Mouse (Mus musculus): ENCODE measurements around the gene Izumo1r. TPM values are rescaled to one million over a fixed set of nuclear protein-coding genes. Genes with fewer than 3 reads are reported as not detected.

Gene Izumo1r
- polyA plus RNA-seq, 1 experiment: not detected

GRCm38 (mm10) chr9:14871536-14871935 lies 32.2 kb downstream of the Izumo1r start:
- TF ChIP-seq GATA1 (IDR thresholded peaks at IDR 0.05; ENCODE audit: borderline replicate concordance, low read length) (no peak), FLI1 (IDR thresholded peaks at IDR 0.05; ENCODE audit: low read length) (no peak)
- peaks cover 17% of the 10 kb centered on the region for H3K27me3 ChIP-seq (replicated peaks)
- no peak overlapping the region for H3K4me3 ChIP-seq (replicated peaks)
- H3K36me3 ChIP-seq (replicated peaks; ENCODE audit: low read length): no peaks in the 10 kb centered on the region
- H3K4me1 ChIP-seq: peaks cover 54% of the 10 kb centered on the region
- H3K9me3 ChIP-seq: no peaks in the 10 kb centered on the region

- Histone ChIP-seq H3K9me3 (no peaks in the 10 kb centered on the region), H3K4me3 (replicated peaks) (no peak overlapping the region), H3K36me3 (replicated peaks; ENCODE audit: low read length) (no peaks in the 10 kb centered on the region), H3K27me3 (replicated peaks) (peaks cover 21% of the 10 kb centered on the region), H3K4me1 (peaks cover 53% of the 10 kb centered on the region)
- TF ChIP-seq GATA1 (IDR thresholded peaks at IDR 0.05; ENCODE audit: borderline replicate concordance, low read length) (no peak), FLI1 (IDR thresholded peaks at IDR 0.05; ENCODE audit: low read length) (no peak)
Observed at GRCm38 (mm10) chr9:14870802-14871201, 32.9 kb downstream of the Izumo1r start.

GRCm38 (mm10) chr9:14870377-14870776 lies 33.4 kb downstream of the Izumo1r start:
- Histone ChIP-seq H3K4me3 (replicated peaks) (no peak overlapping the region), H3K27me3 (replicated peaks) (peaks cover 20% of the 10 kb centered on the region), H3K9me3 (no peaks in the 10 kb centered on the region), H3K36me3 (replicated peaks; ENCODE audit: low read length) (no peaks in the 10 kb centered on the region), H3K4me1 (peaks cover 49% of the 10 kb centered on the region)
- no peak for TF ChIP-seq FLI1 (IDR thresholded peaks at IDR 0.05; ENCODE audit: low read length)
- no peak for TF ChIP-seq GATA1 (IDR thresholded peaks at IDR 0.05; ENCODE audit: borderline replicate concordance, low read length)

- Histone ChIP-seq H3K27me3 (replicated peaks) (peaks cover 36% of the 10 kb centered on the region), H3K9me3 (no peaks in the 10 kb centered on the region), H3K36me3 (replicated peaks; ENCODE audit: low read length) (no peaks in the 10 kb centered on the region), H3K4me1 (peaks cover 32% of the 10 kb centered on the region), H3K4me3 (replicated peaks) (peak overlapping the region; percentile 24)
- TF ChIP-seq FLI1 (IDR thresholded peaks at IDR 0.05; ENCODE audit: low read length) (no peak), GATA1 (IDR thresholded peaks at IDR 0.05; ENCODE audit: borderline replicate concordance, low read length) (no peak)
Observed at GRCm38 (mm10) chr9:14868326-14868725, 35.4 kb downstream of the Izumo1r start.

GRCm38 (mm10) chr9:14866957-14867356 lies 36.8 kb downstream of the Izumo1r start:
- Histone ChIP-seq H3K27me3 (replicated peaks) (peaks cover 49% of the 10 kb centered on the region), H3K4me3 (replicated peaks) (peak overlapping the region; percentile 31), H3K9me3 (no peaks in the 10 kb centered on the region), H3K36me3 (replicated peaks; ENCODE audit: low read length) (no peaks in the 10 kb centered on the region), H3K4me1 (peaks cover 28% of the 10 kb centered on the region)
- no peak for TF ChIP-seq GATA1 (IDR thresholded peaks at IDR 0.05; ENCODE audit: borderline replicate concordance, low read length)
- TF ChIP-seq FLI1 (IDR thresholded peaks at IDR 0.05; ENCODE audit: low read length): no peak

- Histone ChIP-seq H3K4me3 (replicated peaks) (no peak overlapping the region), H3K4me1 (peaks cover 34% of the 10 kb centered on the region), H3K9me3 (no peaks in the 10 kb centered on the region), H3K27me3 (replicated peaks) (peaks cover 69% of the 10 kb centered on the region), H3K36me3 (replicated peaks; ENCODE audit: low read length) (no peaks in the 10 kb centered on the region)
- TF ChIP-seq GATA1 (IDR thresholded peaks at IDR 0.05; ENCODE audit: borderline replicate concordance, low read length): no peak
- no peak for TF ChIP-seq FLI1 (IDR thresholded peaks at IDR 0.05; ENCODE audit: low read length)
Observed at GRCm38 (mm10) chr9:14864726-14865125, 39.0 kb downstream of the Izumo1r start.

GRCm38 (mm10) chr9:14863126-14863525 lies 40.6 kb downstream of the Izumo1r start:
- Histone ChIP-seq H3K4me1 (peaks cover 30% of the 10 kb centered on the region), H3K27me3 (replicated peaks) (peaks cover 82% of the 10 kb centered on the region), H3K36me3 (replicated peaks; ENCODE audit: low read length) (no peaks in the 10 kb centered on the region), H3K4me3 (replicated peaks) (no peak overlapping the region), H3K9me3 (no peaks in the 10 kb centered on the region)
- TF ChIP-seq FLI1 (IDR thresholded peaks at IDR 0.05; ENCODE audit: low read length) (no peak), GATA1 (IDR thresholded peaks at IDR 0.05; ENCODE audit: borderline replicate concordance, low read length) (no peak)

GRCm38 (mm10) chr9:14859868-14860639 lies 43.7 kb downstream of the Izumo1r start, which contains the start of gene Gpr83:
Gpr83 (plus strand) TSS chr9:14860210.
- H3K4me1 ChIP-seq: peaks cover 17% of the 10 kb centered on the region
- H3K27me3 ChIP-seq (replicated peaks): peaks cover 84% of the 10 kb centered on the region
- H3K4me3 ChIP-seq (replicated peaks): peak within 1 kb of the TSS; percentile 88
- H3K36me3 ChIP-seq (replicated peaks; ENCODE audit: low read length): no peaks in the 10 kb centered on the region
- 0 out of 2 replicates have a peak, but pooled peaks cover 2% of the 10 kb centered on the region for H3K9me3 ChIP-seq
- no peak for TF ChIP-seq GATA1 (IDR thresholded peaks at IDR 0.05; ENCODE audit: borderline replicate concordance, low read length)
- TF ChIP-seq FLI1 (IDR thresholded peaks at IDR 0.05; ENCODE audit: low read length): no peak

GRCm38 (mm10) chr9:14858782-14859181 lies 45.0 kb downstream of the Izumo1r start:
- Histone ChIP-seq H3K4me3 (replicated peaks) (no peak overlapping the region), H3K27me3 (replicated peaks) (peaks cover 80% of the 10 kb centered on the region), H3K36me3 (replicated peaks; ENCODE audit: low read length) (no peaks in the 10 kb centered on the region), H3K4me1 (peaks cover 17% of the 10 kb centered on the region), H3K9me3 (0 out of 2 replicates have a peak, but pooled peaks cover 2% of the 10 kb centered on the region)
- TF ChIP-seq GATA1 (IDR thresholded peaks at IDR 0.05; ENCODE audit: borderline replicate concordance, low read length): no peak
- TF ChIP-seq FLI1 (IDR thresholded peaks at IDR 0.05; ENCODE audit: low read length): no peak

GRCm38 (mm10) chr9:14858170-14858706 lies 45.5 kb downstream of the Izumo1r start:
- Histone ChIP-seq H3K4me3 (replicated peaks) (no peak overlapping the region), H3K36me3 (replicated peaks; ENCODE audit: low read length) (no peaks in the 10 kb centered on the region), H3K4me1 (peaks cover 17% of the 10 kb centered on the region), H3K9me3 (0 out of 2 replicates have a peak, but pooled peaks cover 2% of the 10 kb centered on the region), H3K27me3 (replicated peaks) (peaks cover 74% of the 10 kb centered on the region)
- TF ChIP-seq GATA1 (IDR thresholded peaks at IDR 0.05; ENCODE audit: borderline replicate concordance, low read length) (no peak), FLI1 (IDR thresholded peaks at IDR 0.05; ENCODE audit: low read length) (no peak)

Data from megakaryocyte, embryonic 14.5 days (primary cell).